Mouse (Mus musculus) heart, postnatal 25 days (tissue): ENCODE data around the gene Kctd21. TPM values are rescaled to one million over a fixed set of nuclear protein-coding genes. Genes with fewer than 3 reads are reported as not detected.

Experiments used
- DNase-seq: peaks from one replicate; pipeline ENCODE4 v3.0.0; 2022; ENCODE audit warnings: low spot score
- intact Hi-C: fragments of 180-260 bp; cut with DNase I; formaldehyde crosslinking; loops from one replicate; pipeline ENCODE4 v1.15.1; 2025
- total RNA-seq, 2 experiments: library from RNA; stranded (reverse); gene quantifications; 2 replicates each; pipeline ENCODE4 v1.2.3; 2021

Kctd21 gene
- total RNA-seq, 2 experiments from 2014 or later = 3.6 to 4.0 TPM

DNA sequence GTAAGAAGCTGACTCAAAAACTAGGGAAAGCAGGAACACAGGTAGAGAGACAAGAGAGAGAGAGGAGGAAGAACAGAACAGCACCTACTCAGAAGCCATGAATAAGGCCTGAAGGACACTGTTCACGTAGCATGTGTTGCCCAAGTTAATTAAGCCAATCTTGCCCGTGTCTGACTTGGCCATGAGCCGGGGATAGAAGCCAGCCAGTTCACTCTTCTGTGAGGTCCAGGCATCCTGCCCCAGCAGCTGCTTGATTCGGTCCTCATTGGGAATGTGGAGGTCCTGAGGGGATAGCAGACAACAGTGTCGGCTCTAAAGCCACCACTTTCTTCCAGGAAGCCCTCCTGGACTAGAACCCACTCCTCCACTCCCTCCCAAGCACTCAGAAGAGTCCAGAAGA lies 17.5 kb upstream of the Kctd21 start:
- no peak for DNase-seq
- intact Hi-C loops = no loop called here

DNA sequence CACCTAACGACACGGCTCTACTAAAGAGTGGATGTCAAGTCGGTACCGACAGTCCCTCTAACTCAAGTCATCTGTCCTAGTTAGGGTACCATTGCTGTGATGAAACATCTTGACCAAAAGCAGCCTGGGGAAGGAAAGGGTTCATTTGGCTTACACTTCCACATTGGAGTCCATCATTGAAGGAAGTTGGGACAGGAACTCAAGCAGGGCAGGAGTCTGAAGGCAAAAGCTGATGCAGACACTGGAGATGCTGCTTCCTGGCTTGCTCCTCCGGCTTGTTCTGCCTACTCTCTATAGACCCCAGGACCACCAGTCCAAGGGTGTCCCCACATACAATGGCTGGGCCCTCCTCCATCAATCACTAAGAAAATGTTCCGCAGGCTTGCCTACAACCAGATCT lies 16.5 kb upstream of the Kctd21 start:
- intact Hi-C loops = no loop called here
- DNase-seq = no peak

DNA sequence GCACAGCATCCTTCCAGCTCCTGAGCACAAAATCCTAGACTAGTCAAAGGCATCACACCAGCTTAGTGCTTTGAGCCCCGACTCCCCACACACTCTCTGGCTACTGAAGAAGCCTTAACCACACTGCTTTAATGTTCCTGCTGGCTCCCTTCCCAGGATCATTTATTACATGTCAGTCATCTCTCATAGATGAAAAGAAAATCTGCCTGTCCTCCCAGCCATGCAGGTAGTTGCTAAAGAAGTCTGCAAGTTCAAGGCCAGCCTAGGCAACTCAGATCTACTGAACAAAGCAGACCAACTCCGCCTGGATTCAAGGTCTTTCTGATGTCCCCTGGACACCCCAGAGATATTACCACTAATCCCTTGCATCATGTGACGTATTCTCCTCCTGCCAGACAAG lies 14.4 kb upstream of the Kctd21 start:
- no peak for DNase-seq
- intact Hi-C loops = no loop called here

DNA sequence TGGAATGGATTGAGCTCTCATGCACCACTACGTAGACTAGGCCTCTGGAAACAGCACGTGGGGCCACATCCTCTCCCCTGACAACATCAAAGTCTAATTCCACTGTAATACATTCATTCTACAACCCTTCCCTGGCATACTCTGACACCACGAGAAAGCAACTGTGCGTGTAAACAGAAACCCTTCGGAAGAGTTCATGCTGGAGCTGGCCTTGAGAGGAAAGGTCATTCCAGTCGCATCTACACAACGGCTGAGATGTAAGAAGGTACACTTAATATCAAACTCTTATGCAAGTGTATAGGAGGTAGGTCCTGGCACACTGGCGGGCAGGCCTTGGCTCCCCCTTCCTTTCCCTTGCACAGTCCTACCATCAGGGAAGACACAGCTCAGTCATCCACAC lies 7.8 kb upstream of the Kctd21 start:
- intact Hi-C loops = no loop called here
- no peak for DNase-seq

DNA sequence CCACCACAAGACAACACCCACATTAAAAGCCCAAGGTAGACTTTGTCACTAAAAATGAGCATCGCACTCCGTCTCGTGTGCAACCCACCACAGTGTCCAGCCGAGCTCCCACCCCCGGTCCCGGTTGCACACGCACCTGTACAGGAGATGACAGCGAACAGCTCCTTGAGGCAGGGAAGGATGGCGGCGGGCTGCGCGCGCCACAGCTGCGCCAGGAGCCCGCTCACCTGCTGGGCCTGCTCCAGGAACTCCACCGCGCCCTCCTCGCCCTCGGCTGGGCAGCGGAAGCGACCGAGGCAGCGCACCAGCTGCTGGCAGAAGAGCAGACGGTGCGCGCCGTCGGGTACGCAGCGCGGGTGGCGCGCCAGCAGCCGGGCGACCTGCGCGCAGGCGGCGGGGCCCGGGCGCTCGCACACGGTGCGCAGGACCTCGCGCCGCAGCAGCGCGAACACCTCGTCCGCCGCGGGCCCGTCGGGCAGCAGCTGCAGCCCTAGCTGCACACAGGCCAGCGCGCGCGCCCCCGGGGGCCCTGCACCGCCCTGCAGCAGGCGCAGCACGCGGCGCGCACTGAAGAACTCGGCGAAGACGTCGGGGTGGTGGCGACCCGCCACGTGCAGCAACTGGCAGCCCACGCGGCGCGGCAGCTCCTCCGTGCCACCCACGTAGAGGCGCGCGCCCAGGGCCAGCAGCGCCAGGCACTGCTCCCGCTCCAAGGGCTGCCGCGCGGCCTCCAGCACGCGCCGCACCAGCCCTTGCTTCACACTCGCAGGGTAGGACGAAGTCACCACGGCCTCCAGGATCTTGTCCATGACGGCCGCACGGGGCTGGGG lies 6.8 kb upstream of the Kctd21 start:
- intact Hi-C loops = no loop called here
- no peak for DNase-seq

DNA sequence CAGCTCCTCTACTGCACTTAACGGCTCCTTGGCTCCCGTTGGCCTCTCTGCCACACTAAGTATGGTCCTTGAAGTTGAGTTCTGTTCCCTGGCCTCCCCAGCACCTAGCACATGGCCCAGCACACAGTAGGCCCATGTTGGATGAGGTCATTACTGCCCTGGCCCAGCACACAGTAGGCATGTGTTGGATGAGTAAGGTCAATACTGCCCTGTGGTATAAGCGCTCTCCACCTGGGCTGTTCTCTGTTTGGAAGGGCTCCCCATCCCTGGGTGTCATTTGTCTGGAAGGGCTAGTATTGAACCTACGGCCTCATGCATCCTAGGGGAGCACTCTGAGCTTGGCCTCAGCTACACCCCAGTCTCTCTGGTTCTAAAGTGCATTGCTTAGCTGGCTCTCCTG lies 4.8 kb upstream of the Kctd21 start:
- intact Hi-C loops = no loop called here
- DNase-seq = no peak

DNA sequence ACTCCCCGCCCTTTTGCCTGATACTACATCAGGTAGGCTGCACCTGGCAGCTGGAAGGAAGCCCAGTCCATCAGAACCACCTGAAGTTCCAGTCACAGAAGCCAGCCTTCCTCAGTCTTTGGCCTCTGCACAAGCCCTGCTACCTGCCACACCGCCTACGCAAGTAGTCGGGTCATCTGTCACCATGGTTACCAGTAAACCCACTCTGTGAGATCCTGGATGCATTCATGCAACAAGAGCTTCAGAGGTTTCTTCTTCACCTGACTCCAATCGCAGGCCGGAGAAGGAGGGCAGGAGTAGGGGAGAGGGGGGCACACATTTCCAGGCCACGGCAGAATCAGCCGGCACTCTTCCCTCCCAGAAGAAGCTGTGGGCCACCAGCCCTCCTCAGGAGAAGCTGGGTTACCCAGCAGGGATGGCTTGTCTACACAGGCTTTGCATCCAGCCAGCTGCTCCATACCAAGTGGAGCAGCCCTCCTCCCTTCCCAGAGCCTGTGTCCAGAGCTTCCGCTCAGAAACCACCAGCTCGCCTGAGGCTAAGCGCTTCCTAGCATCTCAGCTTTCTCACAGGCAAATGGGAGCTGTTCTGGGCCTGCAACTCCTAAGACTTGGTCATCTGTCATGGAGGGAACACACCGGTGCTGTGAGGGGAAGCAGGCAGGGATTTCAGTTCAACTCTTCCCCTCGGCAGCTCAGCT lies 3.1 kb upstream of the Kctd21 start:
- intact Hi-C loops = no loop called here
- no peak for DNase-seq

DNA sequence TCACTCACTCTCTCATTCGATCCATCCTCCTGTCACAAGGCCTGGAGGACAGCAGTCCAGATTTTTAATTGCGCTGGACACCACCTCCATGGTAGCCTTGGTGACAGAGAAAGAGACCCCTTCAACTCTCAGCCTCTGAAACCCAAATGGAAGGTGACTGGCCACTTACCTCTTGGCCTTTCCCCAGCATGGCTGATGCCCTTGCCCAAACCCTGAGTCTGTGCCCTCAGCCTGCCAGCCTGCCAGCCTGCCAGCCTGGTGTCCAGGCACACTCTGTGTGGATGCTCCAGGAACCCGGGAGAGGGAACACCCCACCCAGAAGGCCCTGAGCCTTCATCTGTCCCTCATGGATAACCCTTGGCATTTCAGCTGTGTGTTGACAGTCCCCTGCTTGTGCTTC lies 2.5 kb upstream of the Kctd21 start:
- no peak for DNase-seq
- intact Hi-C loops = loop anchor here (10.0 kb wide), 1 partner anchor 155 kb away; the partner anchor contains the start of gene Ints4

DNA sequence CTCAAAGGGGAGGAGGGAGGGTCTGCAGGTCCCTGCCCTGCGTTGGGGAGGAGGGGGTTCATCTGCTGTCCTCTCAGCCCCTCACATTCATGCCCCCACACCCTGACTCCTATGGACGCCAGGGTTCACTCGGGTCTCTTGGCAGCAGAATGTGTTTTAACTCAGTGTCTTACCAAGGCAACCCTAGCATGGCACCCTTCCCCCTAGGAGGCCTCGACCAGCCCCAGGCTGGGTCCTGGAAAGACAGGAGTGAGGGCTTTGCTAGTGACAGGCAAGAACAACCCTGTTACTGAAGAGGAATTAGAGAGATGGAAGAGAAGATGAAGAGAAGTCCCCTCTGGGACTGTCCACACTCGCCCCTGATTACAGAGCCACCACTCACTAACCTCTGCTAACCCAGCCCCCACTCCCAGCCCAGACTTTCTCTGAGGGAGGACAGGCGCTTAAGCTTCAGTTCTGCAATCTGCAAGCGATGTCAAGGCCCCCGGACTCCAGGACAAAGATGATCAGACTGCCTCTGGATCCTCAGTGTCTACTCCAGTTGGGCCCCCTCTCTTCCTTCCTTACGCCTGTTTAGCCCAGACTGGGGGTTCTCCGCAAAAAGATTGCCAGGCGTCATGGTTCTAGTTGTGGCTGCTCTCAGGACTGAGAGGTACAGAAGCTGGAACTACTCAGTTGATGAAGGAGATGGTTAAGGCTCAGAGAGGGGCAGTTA lies 1.0 kb upstream of the Kctd21 start:
- no peak for DNase-seq
- intact Hi-C loops = loop anchor here (10.0 kb wide), 1 partner anchor 154 kb away; the partner anchor contains the start of gene Ints4

DNA sequence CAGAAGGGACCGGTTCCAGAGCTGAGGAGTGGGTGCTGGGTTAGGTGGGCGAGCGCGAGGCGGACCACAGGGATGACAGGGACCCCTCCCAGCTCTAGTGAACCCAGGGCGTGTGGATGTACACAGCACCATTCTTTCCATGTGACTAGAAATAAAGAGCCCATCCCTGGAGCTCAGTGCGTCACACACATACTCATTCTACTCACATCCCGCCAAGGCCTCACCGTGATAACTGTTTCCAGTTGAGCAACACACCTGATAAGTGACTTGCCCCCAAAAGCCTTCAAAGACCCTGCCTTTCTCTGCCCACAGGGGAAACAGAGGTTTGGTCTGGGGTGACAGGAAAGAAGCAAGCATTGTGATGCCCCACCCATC lies 527 bp downstream of the Kctd21 start:
- DNase-seq = no peak
- intact Hi-C loops = loop anchor here (10.0 kb wide), 1 partner anchor 152 kb away; the partner anchor contains the start of gene Ints4

DNA sequence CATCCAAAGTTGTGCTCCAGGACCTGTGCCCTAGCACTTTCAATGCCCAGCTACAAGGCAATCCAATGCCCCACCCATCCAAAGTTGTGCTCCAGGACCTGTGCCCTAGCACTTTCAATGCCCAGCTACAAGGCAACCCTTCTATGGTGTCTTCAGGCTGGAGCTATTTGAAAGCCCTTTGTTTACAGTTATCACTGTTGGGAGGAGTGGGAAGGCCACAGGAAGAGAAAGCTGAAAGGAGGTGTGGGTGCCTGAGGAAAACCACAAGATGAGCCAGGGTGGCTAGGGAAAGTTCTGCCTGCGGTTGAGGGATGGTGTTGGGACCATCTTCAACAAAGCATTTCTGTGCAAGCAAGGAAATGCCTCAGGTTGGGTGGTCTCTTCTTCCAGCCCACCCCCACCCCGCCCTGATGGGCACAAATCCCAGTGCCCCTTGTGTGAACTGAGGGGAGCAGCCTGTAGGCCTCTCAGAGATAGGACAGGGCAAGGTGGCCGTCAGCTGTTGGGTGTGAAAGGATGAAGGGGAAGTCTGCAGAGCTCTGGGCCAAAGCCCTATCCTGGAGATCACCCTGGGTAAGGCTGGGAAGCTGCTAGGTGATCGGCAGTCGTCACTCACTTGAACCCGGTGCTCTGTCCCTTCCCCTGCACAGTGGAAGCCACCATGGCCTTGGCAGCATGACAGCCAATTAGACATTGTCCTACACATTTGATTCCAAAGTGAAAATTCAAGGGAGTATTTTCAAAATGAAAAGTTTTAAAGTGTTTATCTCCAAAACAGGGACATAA lies 1.2 kb downstream of the Kctd21 start:
- intact Hi-C loops = loop anchor here (10.0 kb wide), 1 partner anchor 151 kb away; the partner anchor contains the start of gene Ints4
- DNase-seq = no peak

DNA sequence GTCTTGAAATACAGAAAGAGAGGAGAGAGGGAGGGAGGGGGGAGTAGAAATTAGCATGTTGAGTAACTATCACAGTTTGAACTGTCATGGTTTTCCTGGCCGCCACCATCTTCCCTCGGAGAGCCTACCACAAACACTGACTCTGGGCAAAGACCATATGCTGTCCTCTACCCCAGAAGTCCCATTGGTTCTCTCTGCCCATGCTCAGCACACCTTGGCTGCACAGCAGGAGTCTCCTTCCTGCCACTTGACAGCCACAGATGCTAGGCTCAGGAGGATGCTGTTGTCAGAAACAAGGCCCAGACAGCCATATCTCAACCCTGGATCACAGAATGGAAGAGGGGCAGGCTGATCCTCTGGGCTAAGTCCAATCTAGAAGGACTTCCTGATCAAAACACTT lies 2.3 kb downstream of the Kctd21 start:
- DNase-seq = no peak
- intact Hi-C loops = loop anchor here (10.0 kb wide), 1 partner anchor 150 kb away; the partner anchor contains the start of gene Ints4

DNA sequence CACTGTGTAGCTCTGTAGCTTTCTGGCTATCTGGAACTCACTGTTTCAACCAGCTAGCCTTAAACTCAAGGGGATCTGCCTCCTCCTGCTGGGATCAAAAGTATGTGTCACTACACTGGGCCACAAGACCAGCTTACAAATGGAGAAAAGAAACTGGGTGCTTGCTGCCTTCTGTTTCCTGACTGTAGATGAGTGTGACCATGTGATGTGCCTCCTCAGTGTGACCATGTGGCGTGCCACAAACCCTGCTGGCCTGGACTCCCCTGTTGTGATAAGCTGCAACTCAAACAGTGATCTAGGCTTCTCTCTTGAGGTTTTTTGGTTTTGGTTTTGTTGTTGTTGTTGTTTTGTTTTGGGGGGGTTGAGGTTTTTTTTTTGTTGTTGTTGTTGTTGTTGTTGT lies 4.6 kb downstream of the Kctd21 start:
- DNase-seq = no peak
- intact Hi-C loops = loop anchor here (10.0 kb wide), 1 partner anchor 148 kb away; the partner anchor contains the start of gene Ints4

DNA sequence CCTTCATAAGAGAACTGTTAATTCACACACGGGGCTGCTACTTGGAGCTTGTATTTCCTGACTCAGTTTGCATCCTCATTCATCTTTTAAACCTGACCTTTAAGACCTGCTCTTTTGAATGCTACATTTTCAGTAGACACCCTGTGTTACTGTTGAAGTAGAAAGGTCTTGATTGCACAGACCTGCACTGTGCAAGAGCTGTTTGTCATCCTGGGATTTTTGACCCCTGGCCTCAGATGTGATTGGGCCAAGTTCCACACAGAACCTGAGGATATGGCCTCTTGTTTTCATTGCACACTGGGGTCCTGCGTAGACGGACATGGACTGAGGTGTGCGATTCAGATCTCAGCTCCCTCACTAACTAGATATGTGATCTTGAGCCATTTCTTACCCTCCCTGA lies 6.5 kb downstream of the Kctd21 start:
- intact Hi-C loops = loop anchor here (10.0 kb wide), 1 partner anchor 146 kb away; the partner anchor contains the start of gene Ints4

DNA sequence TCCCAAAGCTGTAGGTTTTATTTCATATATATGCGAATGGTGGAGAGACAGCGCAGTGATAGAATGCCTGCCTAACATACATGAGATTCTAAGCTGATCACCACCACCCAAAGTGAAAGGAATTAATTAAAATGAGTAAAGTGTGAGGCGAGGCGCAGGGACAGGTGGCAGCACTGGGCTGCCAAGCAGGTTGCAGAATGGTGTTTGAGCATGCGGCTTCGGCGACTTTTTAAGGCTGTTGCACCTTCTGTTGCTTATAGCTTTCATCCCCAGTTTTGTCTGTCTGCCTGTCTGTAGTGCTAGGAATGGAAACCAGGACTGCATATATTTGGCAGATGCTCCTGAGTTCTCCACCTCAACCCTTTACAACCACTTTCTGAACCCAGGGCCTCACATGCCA lies 7.5 kb downstream of the Kctd21 start:
- intact Hi-C loops = loop anchor here (10.0 kb wide), 1 partner anchor 145 kb away; the partner anchor contains the start of gene Ints4
- no peak for DNase-seq

More for the DNA sequence above, 6.5 kb downstream of the Kctd21 start:
- DNase-seq = no peak

DNA sequence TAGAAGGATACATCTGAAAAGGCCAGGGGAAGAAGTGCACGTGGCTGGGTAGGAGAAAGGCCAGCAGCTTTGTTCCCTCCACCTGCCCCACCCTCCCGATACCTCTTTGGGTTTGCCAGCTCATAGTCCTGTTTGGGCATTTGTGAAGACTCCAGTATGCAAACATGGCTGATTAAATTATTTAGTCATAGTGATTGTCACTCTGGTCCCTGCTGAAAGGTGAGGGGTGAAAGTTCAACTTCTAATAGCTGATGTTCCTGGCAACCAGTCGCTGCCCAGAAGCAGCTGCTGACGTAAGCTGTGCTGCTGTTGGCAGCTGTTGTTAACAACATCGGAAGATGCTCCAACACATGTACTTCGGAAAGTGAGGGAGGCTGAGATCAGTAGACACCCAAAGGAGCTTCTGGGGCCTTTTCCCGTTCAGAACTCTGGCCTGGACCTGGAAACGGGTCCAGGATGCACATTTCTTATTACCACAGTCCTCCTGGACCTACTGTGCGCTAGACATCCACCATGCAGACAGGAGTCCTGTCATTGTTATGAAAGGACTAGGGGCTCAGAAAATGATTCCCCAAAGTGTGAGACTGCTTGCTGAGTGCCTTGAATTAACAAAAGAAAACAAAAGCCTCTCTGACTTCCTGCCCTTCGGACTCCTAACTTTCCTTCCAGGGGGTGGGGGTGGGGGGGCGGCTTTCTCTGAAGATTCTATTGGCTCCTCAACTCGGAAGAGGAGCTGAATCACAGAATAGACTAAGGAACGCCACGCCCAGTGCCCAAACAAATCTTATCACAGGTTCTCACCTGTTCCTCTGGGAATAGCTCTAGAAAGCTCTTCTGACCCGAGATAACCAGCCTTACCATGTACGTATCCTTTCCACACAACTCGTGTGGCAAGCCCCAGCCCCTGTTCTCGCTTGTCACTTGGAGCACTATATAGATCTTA lies 9.1 kb downstream of the Kctd21 start:
- no peak for DNase-seq
- intact Hi-C loops = no loop called here

DNA sequence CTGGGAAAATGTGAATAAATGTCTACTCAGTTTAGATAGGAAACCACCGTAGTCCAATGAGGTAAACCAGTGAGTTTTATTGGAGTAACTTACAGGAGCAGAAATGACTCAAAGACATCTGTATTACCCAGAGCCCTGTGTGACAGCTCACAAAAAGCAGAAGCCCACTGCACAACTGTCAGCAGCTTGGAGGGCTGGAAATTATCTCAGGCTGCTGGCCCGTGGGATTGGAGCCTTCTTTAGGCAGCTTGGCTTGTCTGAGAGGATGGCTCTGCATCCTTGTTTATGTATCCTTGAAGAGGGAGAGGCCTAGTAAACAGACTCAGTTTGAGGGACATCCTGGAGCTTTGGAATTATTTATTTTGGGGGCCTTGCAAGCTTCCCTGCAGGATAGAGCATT lies 10.8 kb downstream of the Kctd21 start:
- intact Hi-C loops = no loop called here
- DNase-seq = no peak

DNA sequence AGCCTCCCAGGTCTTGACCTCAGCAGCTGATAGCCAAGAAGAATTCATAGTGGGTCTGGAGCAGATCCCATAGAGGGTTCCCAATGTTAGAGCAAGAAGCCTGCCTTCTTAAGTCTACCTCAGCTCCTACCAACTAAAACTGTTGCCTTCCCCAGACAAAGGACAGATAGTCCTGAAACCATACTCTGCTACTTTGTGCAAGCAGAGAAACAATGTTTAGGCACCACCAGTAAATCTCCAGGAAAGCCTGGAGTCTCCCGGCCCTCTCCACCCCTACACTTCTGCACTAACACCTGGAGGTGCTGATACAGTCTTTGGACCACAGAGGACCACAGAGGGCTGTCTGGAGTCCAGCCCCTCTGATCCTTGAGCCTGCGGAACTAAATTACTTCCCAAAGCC lies 12.5 kb downstream of the Kctd21 start:
- intact Hi-C loops = no loop called here
- no peak for DNase-seq
